Mouse (Mus musculus) limb, embryonic 12.5 days (tissue): Measurements from ENCODE around the gene Eif4g3. TPM values are rescaled to one million over a fixed set of nuclear protein-coding genes. Genes with fewer than 3 reads are reported as not detected.

Experiments used
- ATAC-seq: fragments of 200-750 bp; cut with Nextera tagmentation; 2 replicates; pipeline ENCODE4 v1.8.0; 2017; ENCODE audit warnings: low read depth, moderate TSS enrichment; ENCODE audit not compliant: insufficient number of reproducible peaks, insufficient read depth, low FRiP score, low TSS enrichment
- H3K27ac ChIP-seq: fragments of 300-500 bp; sonication (generic); 2 replicates; pipeline ENCODE4 v1.5.1; 2016; ENCODE audit warnings: mild to moderate bottlenecking, moderate library complexity
- H3K27me3 ChIP-seq: fragments of 300-500 bp; sonication (generic); 2 replicates; pipeline ENCODE4 v1.6.1; 2016; ENCODE audit warnings: mild to moderate bottlenecking, moderate library complexity
- H3K36me3 ChIP-seq: fragments of 300-500 bp; sonication (generic); 2 replicates; pipeline ENCODE4 v1.6.1; 2016; ENCODE audit warnings: mild to moderate bottlenecking, moderate library complexity
- H3K4me1 ChIP-seq: fragments of 300-500 bp; sonication (generic); replicated peaks from 2 replicates; pipeline ENCODE4 v1.6.1; 2016
- H3K4me2 ChIP-seq: fragments of 300-500 bp; sonication (generic); 2 replicates; pipeline ENCODE4 v1.6.1; 2016; ENCODE audit warnings: mild to moderate bottlenecking, moderate library complexity
- H3K4me3 ChIP-seq: fragments of 300-500 bp; sonication (generic); replicated peaks from 2 replicates; pipeline ENCODE4 v1.5.1; 2016; ENCODE audit warnings: mild to moderate bottlenecking
- H3K9ac ChIP-seq: fragments of 300-500 bp; sonication (generic); replicated peaks from 2 replicates; pipeline ENCODE4 v1.6.1; 2016; ENCODE audit warnings: mild to moderate bottlenecking, moderate library complexity
- H3K9me3 ChIP-seq: fragments of 300-500 bp; sonication (generic); 2 replicates; pipeline ENCODE4 v1.6.1; 2016; ENCODE audit warnings: mild to moderate bottlenecking, moderate library complexity
- WGBS: fragments of 180-500 bp; shearing (Covaris S2); methylation state at CpG from one replicate; pipeline ENCODE4 v1.1.7; 2016; 5-methylcytosine and 5-hydroxymethylcytosine counted together
- polyA plus RNA-seq: library from polyadenylated mRNA; unstranded; fragments of >200 nt; fragmentation: Nextera tagmentation; extraction: Ambion mirVana; gene quantifications from 2 replicates; pipeline ENCODE4 v1.2.1, GENCODE M21; 2016

Gene Eif4g3
- polyA plus RNA-seq, 1 experiment from 2014 or later = 48.2 TPM

GRCm38 (mm10) chr4:138131716-138132115 is 138.9 kb downstream of the Eif4g3 start:
- WGBS = 89% methylated on average over 3 of the region's 3 CpGs
- H3K27me3 ChIP-seq = no peaks in the 10 kb centered on the region
- H3K9me3 ChIP-seq = no peaks in the 10 kb centered on the region
- no peak overlapping the region for H3K9ac ChIP-seq
- no peak overlapping the region for H3K4me3 ChIP-seq
- no peaks in the 10 kb centered on the region for H3K4me1 ChIP-seq
- no peak for ATAC-seq
- no peak overlapping the region for H3K4me2 ChIP-seq
- peaks cover 83% of the 10 kb centered on the region for H3K36me3 ChIP-seq
- H3K27ac ChIP-seq = no peak overlapping the region

DNA sequence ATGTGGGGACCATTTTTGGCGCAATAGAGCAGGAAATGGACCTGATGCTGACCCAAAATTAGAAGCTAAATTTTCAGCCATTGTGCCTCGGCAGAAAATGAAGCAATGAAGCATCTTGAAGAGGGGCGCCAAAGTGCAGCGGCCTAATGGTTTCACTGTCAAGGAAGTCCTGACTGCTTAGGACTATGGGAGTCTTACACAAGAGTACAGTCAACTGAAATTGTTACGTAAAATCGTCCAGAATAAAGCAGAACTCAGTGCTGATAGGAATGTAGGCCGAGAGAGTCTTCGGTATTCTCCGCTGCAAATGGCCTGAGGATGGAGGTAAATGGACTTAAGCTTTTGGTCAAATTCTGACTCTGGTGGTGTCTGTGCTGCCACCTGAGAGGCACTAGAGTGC is 140.5 kb downstream of the Eif4g3 start:
- Histone ChIP-seq H3K4me1 (no peaks in the 10 kb centered on the region), H3K4me3 (no peak overlapping the region), H3K9me3 (no peaks in the 10 kb centered on the region), H3K9ac (no peak overlapping the region), H3K27me3 (no peaks in the 10 kb centered on the region), H3K36me3 (peaks cover 80% of the 10 kb centered on the region), H3K27ac (no peak overlapping the region), H3K4me2 (no peak overlapping the region)
- ATAC-seq = no peak
- 94% methylated on average over 9 of the region's 9 CpGs for WGBS

GRCm38 (mm10) chr4:138137336-138137735 is 144.5 kb downstream of the Eif4g3 start:
- Histone ChIP-seq H3K27ac (no peak overlapping the region), H3K27me3 (no peaks in the 10 kb centered on the region), H3K4me1 (no peaks in the 10 kb centered on the region), H3K4me2 (no peak overlapping the region), H3K36me3 (peaks cover 59% of the 10 kb centered on the region), H3K4me3 (no peak overlapping the region), H3K9me3 (no peaks in the 10 kb centered on the region), H3K9ac (no peak overlapping the region)
- WGBS = 79% methylated on average over 4 of the region's 4 CpGs
- ATAC-seq = no peak

- WGBS = 90% methylated on average over 17 of the region's 17 CpGs
- no peak overlapping the region for H3K9ac ChIP-seq
- no peak for ATAC-seq
- H3K27me3 ChIP-seq = no peaks in the 10 kb centered on the region
- no peak overlapping the region for H3K4me2 ChIP-seq
- no peak overlapping the region for H3K4me3 ChIP-seq
- H3K27ac ChIP-seq = no peak overlapping the region
- H3K4me1 ChIP-seq = no peaks in the 10 kb centered on the region
- peaks cover 55% of the 10 kb centered on the region for H3K36me3 ChIP-seq
- no peaks in the 10 kb centered on the region for H3K9me3 ChIP-seq
Observed at GRCm38 (mm10) chr4:138137804-138138203, 145.0 kb downstream of the Eif4g3 start.

- Histone ChIP-seq H3K36me3 (peaks cover 51% of the 10 kb centered on the region), H3K4me3 (no peak overlapping the region), H3K27me3 (no peaks in the 10 kb centered on the region), H3K9ac (no peak overlapping the region), H3K4me2 (no peak overlapping the region), H3K27ac (no peak overlapping the region), H3K9me3 (no peaks in the 10 kb centered on the region), H3K4me1 (no peaks in the 10 kb centered on the region)
- WGBS = 91% methylated on average over 7 of the region's 7 CpGs
- ATAC-seq = no peak
Observed at GRCm38 (mm10) chr4:138138219-138138618, 145.4 kb downstream of the Eif4g3 start.

DNA sequence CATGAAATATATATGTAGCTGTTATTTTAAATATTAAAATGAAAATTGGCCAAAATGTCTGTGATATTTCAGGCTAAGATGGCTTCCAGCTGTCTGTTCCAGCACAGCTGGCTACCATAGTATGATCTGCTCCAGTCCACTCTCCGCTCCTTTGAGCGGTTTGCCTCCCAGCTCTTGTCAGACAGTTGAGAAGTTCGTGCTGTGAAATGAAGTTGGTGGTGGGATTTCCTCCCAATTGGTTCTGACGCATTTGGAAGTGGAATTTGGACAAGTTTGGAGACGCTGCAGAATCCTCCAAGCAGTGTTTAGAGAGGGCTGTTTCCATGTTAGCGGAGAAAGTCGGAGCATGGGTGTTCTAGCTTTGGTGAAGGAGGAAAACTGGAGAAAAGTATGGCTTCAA is 148.5 kb downstream of the Eif4g3 start:
- no peaks in the 10 kb centered on the region for H3K27me3 ChIP-seq
- H3K4me2 ChIP-seq = no peak overlapping the region
- no peak for ATAC-seq
- no peak overlapping the region for H3K9ac ChIP-seq
- no peak overlapping the region for H3K4me3 ChIP-seq
- no peak overlapping the region for H3K27ac ChIP-seq
- WGBS = 88% methylated on average over 7 of the region's 7 CpGs
- no peaks in the 10 kb centered on the region for H3K4me1 ChIP-seq
- H3K9me3 ChIP-seq = no peaks in the 10 kb centered on the region
- H3K36me3 ChIP-seq = peaks cover 42% of the 10 kb centered on the region

- WGBS = 93% methylated on average over 8 of the region's 8 CpGs
- Histone ChIP-seq H3K36me3 (peaks cover 48% of the 10 kb centered on the region), H3K4me3 (no peak overlapping the region), H3K27ac (no peak overlapping the region), H3K4me1 (no peaks in the 10 kb centered on the region), H3K9ac (no peak overlapping the region), H3K27me3 (no peaks in the 10 kb centered on the region), H3K4me2 (no peak overlapping the region), H3K9me3 (no peaks in the 10 kb centered on the region)
- no peak for ATAC-seq
Observed at GRCm38 (mm10) chr4:138147176-138147575, 154.4 kb downstream of the Eif4g3 start.

- 92% methylated on average over 4 of the region's 4 CpGs for WGBS
- Histone ChIP-seq H3K9me3 (no peaks in the 10 kb centered on the region), H3K27ac (no peak overlapping the region), H3K27me3 (no peaks in the 10 kb centered on the region), H3K36me3 (peaks cover 64% of the 10 kb centered on the region), H3K4me3 (no peak overlapping the region), H3K4me1 (no peaks in the 10 kb centered on the region), H3K9ac (no peak overlapping the region), H3K4me2 (no peak overlapping the region)
- no peak for ATAC-seq
Observed at GRCm38 (mm10) chr4:138149977-138150376, 157.2 kb downstream of the Eif4g3 start.

- H3K9me3 ChIP-seq = no peaks in the 10 kb centered on the region
- H3K9ac ChIP-seq = no peak overlapping the region
- no peak overlapping the region for H3K27ac ChIP-seq
- ATAC-seq = no peak
- 89% methylated on average over 9 of the region's 9 CpGs for WGBS
- peaks cover 66% of the 10 kb centered on the region for H3K36me3 ChIP-seq
- no peaks in the 10 kb centered on the region for H3K27me3 ChIP-seq
- H3K4me3 ChIP-seq = no peak overlapping the region
- no peak overlapping the region for H3K4me2 ChIP-seq
- no peaks in the 10 kb centered on the region for H3K4me1 ChIP-seq
Observed at GRCm38 (mm10) chr4:138151226-138151625, 158.4 kb downstream of the Eif4g3 start.

DNA sequence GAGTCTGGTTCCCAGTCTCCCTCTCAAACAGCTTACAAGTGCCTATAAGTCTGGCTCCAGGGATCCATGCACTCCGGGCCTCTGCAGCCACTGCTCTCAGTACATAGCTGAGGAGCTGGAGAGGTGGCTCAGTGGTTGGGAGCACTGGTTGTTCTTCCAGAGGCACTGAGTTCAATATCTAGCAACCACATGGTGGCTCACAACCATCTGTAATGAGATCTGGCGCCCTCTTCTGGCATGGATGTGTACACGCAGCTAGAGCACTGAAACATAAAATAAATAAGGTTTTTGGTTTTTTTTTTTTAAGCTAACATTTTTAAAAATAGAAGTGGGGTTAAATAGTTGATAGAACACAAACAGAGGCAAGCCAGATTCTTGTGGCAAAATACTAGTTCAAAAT is 161.2 kb downstream of the Eif4g3 start:
- no peak for ATAC-seq
- no peak overlapping the region for H3K4me3 ChIP-seq
- WGBS = 50% methylated on average over 3 of the region's 3 CpGs
- H3K27ac ChIP-seq = no peak overlapping the region
- no peak overlapping the region for H3K9ac ChIP-seq
- peaks cover 80% of the 10 kb centered on the region for H3K36me3 ChIP-seq
- no peak overlapping the region for H3K4me2 ChIP-seq
- no peaks in the 10 kb centered on the region for H3K9me3 ChIP-seq
- H3K4me1 ChIP-seq = no peaks in the 10 kb centered on the region
- H3K27me3 ChIP-seq = no peaks in the 10 kb centered on the region

DNA sequence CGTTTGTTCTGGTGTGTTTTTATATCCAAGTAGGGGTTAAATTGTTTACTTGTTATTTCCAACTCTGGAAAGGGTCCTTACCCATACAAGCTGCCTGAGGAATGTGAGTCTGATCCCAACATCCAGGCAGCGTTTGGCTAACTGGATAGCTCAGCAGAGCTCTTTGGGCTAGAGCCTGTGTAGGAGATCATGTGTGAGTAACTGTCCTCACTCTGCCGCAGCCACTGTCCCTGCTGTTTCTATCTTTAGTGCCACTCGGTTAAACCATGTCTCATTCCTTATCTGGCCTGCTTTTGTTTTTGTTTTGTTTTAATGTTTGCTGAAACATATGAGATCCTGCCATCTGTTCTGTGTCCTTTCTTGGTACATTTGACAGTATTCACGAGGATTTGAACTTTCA is 168.1 kb downstream of the Eif4g3 start:
- H3K9ac ChIP-seq = no peak overlapping the region
- ATAC-seq = no peak
- H3K27me3 ChIP-seq = no peaks in the 10 kb centered on the region
- no peak overlapping the region for H3K4me3 ChIP-seq
- 85% methylated on average over 5 of the region's 5 CpGs for WGBS
- peaks cover 94% of the 10 kb centered on the region for H3K36me3 ChIP-seq
- H3K4me2 ChIP-seq = no peak overlapping the region
- H3K27ac ChIP-seq = no peak overlapping the region
- H3K4me1 ChIP-seq = no peaks in the 10 kb centered on the region
- H3K9me3 ChIP-seq = no peaks in the 10 kb centered on the region

- Histone ChIP-seq H3K27ac (no peak overlapping the region), H3K36me3 (peaks cover 97% of the 10 kb centered on the region), H3K4me2 (no peak overlapping the region), H3K4me1 (no peaks in the 10 kb centered on the region), H3K9ac (no peak overlapping the region), H3K9me3 (no peaks in the 10 kb centered on the region), H3K4me3 (no peak overlapping the region), H3K27me3 (no peaks in the 10 kb centered on the region)
- WGBS = 88% methylated on average over 3 of the region's 3 CpGs
- ATAC-seq = no peak
Observed at GRCm38 (mm10) chr4:138161550-138161949, 168.7 kb downstream of the Eif4g3 start.
